Mouse (Mus musculus): ENCODE measurements at regions not wholly inside any gene's neighbourhood (a gene's known extent, or its start where the extent isn't known, plus 50 kb on each side); places are given as distances from the start of the nearest gene placed in this dataset.

- no peak for ATAC-seq
Measured at GRCm38 (mm10) chr7:75063816-75064215, 245.2 kb downstream of the Sv2b start.

- no peak for ATAC-seq
Measured at GRCm38 (mm10) chr7:75050231-75050630, 258.8 kb downstream of the Sv2b start.

GRCm38 (mm10) chr7:75049751-75050150 lies 259.3 kb downstream of the Sv2b start:
- no peak for ATAC-seq

GRCm38 (mm10) chr7:75048822-75049221 lies 260.2 kb downstream of the Sv2b start:
- ATAC-seq = no peak

GRCm38 (mm10) chr7:75047827-75048226 lies 261.2 kb downstream of the Sv2b start:
- ATAC-seq = no peak

GRCm38 (mm10) chr7:75040871-75041270 lies 268.2 kb downstream of the Sv2b start:
- no peak for ATAC-seq

GRCm38 (mm10) chr7:75026191-75026590 lies 282.9 kb downstream of the Sv2b start:
- no peak for ATAC-seq

- ATAC-seq = no peak
Measured at GRCm38 (mm10) chr7:75021966-75022365, 287.1 kb downstream of the Sv2b start.

GRCm38 (mm10) chr7:75018640-75019039 lies 290.4 kb downstream of the Sv2b start:
- no peak for ATAC-seq

- no peak for ATAC-seq
Measured at GRCm38 (mm10) chr7:75008481-75008880, 300.6 kb downstream of the Sv2b start.

- no peak for ATAC-seq
Measured at GRCm38 (mm10) chr7:74990198-74990597, 318.9 kb downstream of the Sv2b start.

- ATAC-seq = no peak
Measured at GRCm38 (mm10) chr7:74979479-74979878, 329.6 kb downstream of the Sv2b start.

- ATAC-seq = no peak
Measured at GRCm38 (mm10) chr7:74975986-74976385, 333.1 kb downstream of the Sv2b start.

GRCm38 (mm10) chr7:74974448-74974847 lies 334.6 kb downstream of the Sv2b start:
- ATAC-seq = no peak

- ATAC-seq = no peak
Measured at GRCm38 (mm10) chr7:74944421-74945098, 364.5 kb downstream of the Sv2b start.

GRCm38 (mm10) chr7:74942917-74943316 lies 366.1 kb downstream of the Sv2b start:
- ATAC-seq = no peak

- ATAC-seq = no peak
Measured at GRCm38 (mm10) chr7:74942146-74942545, 366.9 kb downstream of the Sv2b start.

- no peak for ATAC-seq
Measured at GRCm38 (mm10) chr7:74929142-74929829, 374.7 kb upstream of the Slco3a1 start.

GRCm38 (mm10) chr7:74928226-74928927 lies 373.8 kb upstream of the Slco3a1 start:
- no peak for ATAC-seq

GRCm38 (mm10) chr7:74926729-74927128 lies 372.1 kb upstream of the Slco3a1 start:
- ATAC-seq = no peak

- ATAC-seq = no peak
Measured at GRCm38 (mm10) chr7:74924156-74924555, 369.6 kb upstream of the Slco3a1 start.

- no peak for ATAC-seq
Measured at GRCm38 (mm10) chr7:74908311-74908962, 353.9 kb upstream of the Slco3a1 start.

GRCm38 (mm10) chr7:74907391-74907790 lies 352.8 kb upstream of the Slco3a1 start:
- no peak for ATAC-seq
